Mouse (Mus musculus): ENCODE results near the gene Gm49384. TPM values are rescaled to one million over a fixed set of nuclear protein-coding genes. Genes with fewer than 3 reads are reported as not detected.

Gene Gm49384
- 35.5 and 37.9 TPM in 2 replicates for polyA plus RNA-seq (2014; fragmentation: Nextera tagmentation; extraction: Ambion mirVana)

- no peak for ATAC-seq (replicated peaks; ENCODE audit: low FRiP score)
- no peak for DNase-seq (ENCODE audit: low spot score)
- no peak within 1 kb of the TSS for H3K9ac ChIP-seq (ENCODE audit: low read depth, low read length)
- H3K27me3 ChIP-seq (replicated peaks; ENCODE audit: control insufficient read depth, insufficient read depth, low read length), result no peaks in the 10 kb centered on the region
- no peaks in the 10 kb centered on the region for H3K9me3 ChIP-seq (ENCODE audit: control insufficient read depth, low read length)
- WGBS, result 84% methylated on average over 16 of the region's 16 CpGs
- H3K4me1 ChIP-seq (replicated peaks; ENCODE audit: control insufficient read depth, insufficient read depth, low read length), result peaks cover 3% of the 10 kb centered on the region
- H3K4me3 ChIP-seq (ENCODE audit: low read depth, low read length), result no peak within 1 kb of the TSS
- no peak within 1 kb of the TSS for H3K4me2 ChIP-seq
- H3K36me3 ChIP-seq (ENCODE audit: control insufficient read depth, insufficient read depth, low read length), result peaks cover 26% of the 10 kb centered on the region
- no peak within 1 kb of the TSS for H3K27ac ChIP-seq (ENCODE audit: low read depth, low read length)
These were observed at the start of gene Gm49384 for GRCm38 (mm10) chr12:69204052-69204833. Gm49384 (minus strand) TSS chr12:69204267.

- 87% methylated on average over 1 of the region's 1 CpGs for WGBS
- no peak overlapping the region for H3K27ac ChIP-seq (ENCODE audit: low read depth, low read length)
- no peaks in the 10 kb centered on the region for H3K36me3 ChIP-seq (ENCODE audit: control insufficient read depth, insufficient read depth, low read length)
- DNase-seq (ENCODE audit: low spot score), result no peak
- H3K9me3 ChIP-seq (ENCODE audit: control insufficient read depth, low read length), result no peaks in the 10 kb centered on the region
- no peak overlapping the region for H3K4me2 ChIP-seq
- H3K4me3 ChIP-seq (ENCODE audit: low read depth, low read length), result no peak overlapping the region
- H3K9ac ChIP-seq (ENCODE audit: low read depth, low read length), result no peak overlapping the region
- H3K27me3 ChIP-seq (replicated peaks; ENCODE audit: control insufficient read depth, insufficient read depth, low read length), result no peaks in the 10 kb centered on the region
- no peaks in the 10 kb centered on the region; the same call in 1 of the 2 replicates for H3K4me1 ChIP-seq (replicated peaks; ENCODE audit: control insufficient read depth, insufficient read depth, low read length)
- no peak for ATAC-seq (replicated peaks; ENCODE audit: low FRiP score)
These were observed 49.7 kb upstream of the Gm49384 start for GRCm38 (mm10) chr12:69253806-69254205.

GRCm38 (mm10) chr12:69250756-69251155 lies 46.7 kb upstream of the Gm49384 start:
- no peak for DNase-seq (ENCODE audit: low spot score)
- ATAC-seq (replicated peaks; ENCODE audit: low FRiP score), result peak; percentile 66; the same call in 1 of the 2 replicates
- Histone ChIP-seq H3K4me3 (ENCODE audit: low read depth, low read length) (no peak overlapping the region), H3K27me3 (replicated peaks; ENCODE audit: control insufficient read depth, insufficient read depth, low read length) (no peaks in the 10 kb centered on the region), H3K9ac (ENCODE audit: low read depth, low read length) (no peak overlapping the region), H3K4me2 (0 out of 2 replicates have a peak overlapping the region, but pooled peaks have one; percentile 10), H3K4me1 (replicated peaks; ENCODE audit: control insufficient read depth, insufficient read depth, low read length) (no peaks in the 10 kb centered on the region), H3K27ac (ENCODE audit: low read depth, low read length) (no peak overlapping the region), H3K36me3 (ENCODE audit: control insufficient read depth, insufficient read depth, low read length) (no peaks in the 10 kb centered on the region), H3K9me3 (ENCODE audit: control insufficient read depth, low read length) (no peaks in the 10 kb centered on the region)
- 36% methylated on average over 8 of the region's 8 CpGs for WGBS

- no peak overlapping the region for H3K27ac ChIP-seq (ENCODE audit: low read depth, low read length)
- 83% methylated on average over 4 of the region's 4 CpGs for WGBS
- H3K4me1 ChIP-seq (replicated peaks; ENCODE audit: control insufficient read depth, insufficient read depth, low read length), result no peaks in the 10 kb centered on the region
- DNase-seq (ENCODE audit: low spot score) (no peak), ATAC-seq (replicated peaks; ENCODE audit: low FRiP score) (no peak)
- H3K9ac ChIP-seq (ENCODE audit: low read depth, low read length), result no peak overlapping the region
- H3K4me2 ChIP-seq, result no peak overlapping the region
- H3K4me3 ChIP-seq (ENCODE audit: low read depth, low read length), result no peak overlapping the region
- no peaks in the 10 kb centered on the region for H3K36me3 ChIP-seq (ENCODE audit: control insufficient read depth, insufficient read depth, low read length)
- no peaks in the 10 kb centered on the region for H3K9me3 ChIP-seq (ENCODE audit: control insufficient read depth, low read length)
- H3K27me3 ChIP-seq (replicated peaks; ENCODE audit: control insufficient read depth, insufficient read depth, low read length), result no peaks in the 10 kb centered on the region
These were observed 45.7 kb upstream of the Gm49384 start for GRCm38 (mm10) chr12:69249766-69250165.

GRCm38 (mm10) chr12:69241771-69242431 lies 37.8 kb upstream of the Gm49384 start:
- no peaks in the 10 kb centered on the region for H3K36me3 ChIP-seq (ENCODE audit: control insufficient read depth, insufficient read depth, low read length)
- no peaks in the 10 kb centered on the region for H3K9me3 ChIP-seq (ENCODE audit: control insufficient read depth, low read length)
- peak overlapping the region; percentile 75 for H3K27ac ChIP-seq (ENCODE audit: low read depth, low read length)
- H3K4me3 ChIP-seq (ENCODE audit: low read depth, low read length), result peak overlapping the region; percentile 73
- DNase-seq (ENCODE audit: low spot score) (peak; percentile 75), ATAC-seq (replicated peaks; ENCODE audit: low FRiP score) (peak; percentile 78)
- no peaks in the 10 kb centered on the region for H3K27me3 ChIP-seq (replicated peaks; ENCODE audit: control insufficient read depth, insufficient read depth, low read length)
- under 1% methylated on average over 57 of the region's 64 CpGs for WGBS
- H3K9ac ChIP-seq (ENCODE audit: low read depth, low read length), result peak overlapping the region; percentile 89
- H3K4me1 ChIP-seq (replicated peaks; ENCODE audit: control insufficient read depth, insufficient read depth, low read length), result peaks cover 8% of the 10 kb centered on the region
- H3K4me2 ChIP-seq, result peak overlapping the region; percentile 77

- 0% methylated on average over 3 of the region's 3 CpGs for WGBS
- Histone ChIP-seq H3K4me3 (ENCODE audit: low read depth, low read length) (peak overlapping the region; percentile 73), H3K36me3 (ENCODE audit: control insufficient read depth, insufficient read depth, low read length) (no peaks in the 10 kb centered on the region), H3K9ac (ENCODE audit: low read depth, low read length) (peak overlapping the region; percentile 89), H3K9me3 (ENCODE audit: control insufficient read depth, low read length) (no peaks in the 10 kb centered on the region), H3K27me3 (replicated peaks; ENCODE audit: control insufficient read depth, insufficient read depth, low read length) (no peaks in the 10 kb centered on the region), H3K27ac (ENCODE audit: low read depth, low read length) (peak overlapping the region; percentile 75; the same call in 1 of the 2 replicates), H3K4me1 (replicated peaks; ENCODE audit: control insufficient read depth, insufficient read depth, low read length) (peaks cover 8% of the 10 kb centered on the region), H3K4me2 (peak overlapping the region; percentile 77)
- DNase-seq (ENCODE audit: low spot score), result no peak
- peak; percentile 11; the same call in 1 of the 2 replicates for ATAC-seq (replicated peaks; ENCODE audit: low FRiP score)
These were observed 37.3 kb upstream of the Gm49384 start for GRCm38 (mm10) chr12:69241405-69241770.

GRCm38 (mm10) chr12:69240876-69241275 lies 36.8 kb upstream of the Gm49384 start, which contains the start of gene Klhdc1:
Klhdc1 (plus strand) TSS chr12:69241176.
- Histone ChIP-seq H3K4me1 (replicated peaks; ENCODE audit: control insufficient read depth, insufficient read depth, low read length) (peaks cover 8% of the 10 kb centered on the region), H3K27me3 (replicated peaks; ENCODE audit: control insufficient read depth, insufficient read depth, low read length) (no peaks in the 10 kb centered on the region), H3K36me3 (ENCODE audit: control insufficient read depth, insufficient read depth, low read length) (no peaks in the 10 kb centered on the region), H3K27ac (ENCODE audit: low read depth, low read length) (peak within 1 kb of the TSS; percentile 75), H3K4me2 (peak within 1 kb of the TSS; percentile 77), H3K4me3 (ENCODE audit: low read depth, low read length) (peak within 1 kb of the TSS; percentile 73), H3K9me3 (ENCODE audit: control insufficient read depth, low read length) (no peaks in the 10 kb centered on the region), H3K9ac (ENCODE audit: low read depth, low read length) (peak within 1 kb of the TSS; percentile 89)
- no peak for ATAC-seq (replicated peaks; ENCODE audit: low FRiP score)
- WGBS, result 63% methylated on average over 6 of the region's 6 CpGs
- no peak for DNase-seq (ENCODE audit: low spot score)

GRCm38 (mm10) chr12:69238284-69238683 lies 34.2 kb upstream of the Gm49384 start:
- H3K4me3 ChIP-seq (ENCODE audit: low read depth, low read length), result no peak overlapping the region
- DNase-seq (ENCODE audit: low spot score), result no peak
- no peaks in the 10 kb centered on the region for H3K36me3 ChIP-seq (ENCODE audit: control insufficient read depth, insufficient read depth, low read length)
- H3K4me2 ChIP-seq, result no peak overlapping the region
- WGBS, result 32% methylated on average over 3 of the region's 3 CpGs
- H3K27me3 ChIP-seq (replicated peaks; ENCODE audit: control insufficient read depth, insufficient read depth, low read length), result no peaks in the 10 kb centered on the region
- H3K9ac ChIP-seq (ENCODE audit: low read depth, low read length), result no peak overlapping the region
- H3K9me3 ChIP-seq (ENCODE audit: control insufficient read depth, low read length), result no peaks in the 10 kb centered on the region
- H3K4me1 ChIP-seq (replicated peaks; ENCODE audit: control insufficient read depth, insufficient read depth, low read length), result peaks cover 8% of the 10 kb centered on the region
- H3K27ac ChIP-seq (ENCODE audit: low read depth, low read length), result no peak overlapping the region
- no peak for ATAC-seq (replicated peaks; ENCODE audit: low FRiP score)
